Mouse (Mus musculus): ENCODE results near the gene Cdk5rap1. TPM values are rescaled to one million over a fixed set of nuclear protein-coding genes. Genes with fewer than 3 reads are reported as not detected.
A peak's percentile ranks its signal among the peaks of the same experiment; 100 is the strongest.

Gene Cdk5rap1
- polyA plus RNA-seq, 1 experiment from 2014 or later, result 15.1 TPM

DNA sequence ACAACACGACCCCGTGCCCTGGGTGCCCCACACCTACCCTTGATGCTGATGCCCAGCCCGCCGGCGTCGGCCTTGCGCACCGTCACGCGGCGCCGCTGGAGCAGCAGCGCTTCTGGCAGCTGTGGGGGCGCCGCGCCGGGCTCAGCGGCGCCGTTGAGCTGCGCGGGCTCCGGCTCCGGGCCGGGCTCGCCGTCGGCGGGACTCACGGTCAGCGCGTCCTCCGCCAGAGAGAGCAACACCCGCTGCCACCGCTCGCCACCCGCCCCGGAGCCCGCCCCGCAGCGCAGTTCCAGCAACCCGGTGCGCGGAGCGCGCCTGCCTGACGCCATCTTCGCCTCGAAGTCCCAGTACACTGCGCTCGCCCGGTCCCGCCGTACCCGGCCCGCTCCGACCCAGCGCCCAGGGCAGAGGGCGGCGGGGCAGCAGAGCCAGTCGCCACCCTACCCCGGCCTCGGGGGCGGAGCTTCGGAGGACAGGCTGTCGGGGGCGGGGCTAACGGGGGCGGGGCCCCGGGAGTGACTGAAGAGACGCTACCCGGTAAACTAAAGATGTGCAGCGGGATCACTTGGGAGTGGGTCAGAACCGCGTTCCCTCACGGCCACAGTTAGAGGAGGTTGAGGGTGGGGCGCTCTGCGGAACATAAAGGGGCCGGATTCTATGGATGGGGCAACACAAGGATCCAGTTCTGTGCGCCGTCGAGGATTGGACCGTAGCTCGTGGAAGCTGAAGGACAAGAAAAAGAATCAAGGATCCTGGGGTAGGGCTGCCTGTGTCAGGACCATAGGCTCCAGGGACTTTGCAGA lies 35.0 kb upstream of the Cdk5rap1 start, which contains the start of gene Snta1:
Gene Snta1 (minus strand): TSS at position 457 of the 803 bp plus-strand sequence.
- Histone ChIP-seq H3K27ac (ENCODE audit: low read depth, low read length) (no peak within 1 kb of the TSS), H3K27me3 (ENCODE audit: control insufficient read depth, insufficient read depth, low read length) (peaks cover 4% of the 10 kb centered on the region; the same call in 1 of the 2 replicates), H3K9me3 (ENCODE audit: control insufficient read depth, low read length) (no peaks in the 10 kb centered on the region), H3K36me3 (ENCODE audit: control insufficient read depth, insufficient read depth, low read length) (no peaks in the 10 kb centered on the region), H3K9ac (ENCODE audit: low read length) (peak within 1 kb of the TSS; percentile 73), H3K4me1 (ENCODE audit: control insufficient read depth, insufficient read depth, low read length) (peaks cover 7% of the 10 kb centered on the region; the same call in 1 of the 2 replicates), H3K4me3 (ENCODE audit: low read depth, low read length) (peak within 1 kb of the TSS; percentile 68), H3K4me2 (peak within 1 kb of the TSS; percentile 90)
- ATAC-seq (ENCODE audit: low FRiP score) (peak; percentile 93), DNase-seq (ENCODE audit: low spot score, missing footprints) (peak; percentile 98)
- 2% methylated on average over 84 of the region's 84 CpGs for WGBS

DNA sequence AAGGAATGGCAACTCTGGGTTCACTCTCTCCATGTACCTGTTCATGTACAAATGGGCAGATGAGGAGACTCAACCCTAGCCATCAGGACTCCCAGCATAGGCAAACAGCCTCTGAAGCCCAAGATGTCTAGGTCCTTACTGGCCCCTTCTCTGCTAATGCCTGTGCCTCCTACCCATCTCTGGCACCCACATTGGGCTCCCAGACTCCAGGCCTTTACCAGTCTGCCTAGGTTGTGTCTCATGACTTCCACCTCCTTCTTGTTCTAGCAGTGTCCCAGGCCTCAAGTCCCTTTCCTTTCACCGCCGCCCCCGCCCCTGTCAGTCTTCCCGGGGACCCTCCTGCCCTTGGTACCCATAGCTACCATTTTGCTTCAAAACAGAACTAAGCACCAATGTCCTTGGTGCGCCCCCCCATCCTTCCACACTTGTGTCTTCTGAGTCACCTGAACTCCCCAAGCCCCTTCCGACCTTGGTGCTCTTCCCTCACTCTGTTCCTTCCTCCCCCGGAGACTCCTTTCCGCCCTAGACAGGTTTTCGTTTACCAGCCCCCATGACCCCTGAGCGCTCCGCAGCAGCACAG lies 34.3 kb upstream of the Cdk5rap1 start:
- peak overlapping the region; percentile 90 for H3K4me2 ChIP-seq
- H3K4me1 ChIP-seq (ENCODE audit: control insufficient read depth, insufficient read depth, low read length), result peaks cover 7% of the 10 kb centered on the region; the same call in 1 of the 2 replicates
- DNase-seq (ENCODE audit: low spot score, missing footprints) (peak; percentile 85), ATAC-seq (ENCODE audit: low FRiP score) (peak; percentile 10; the same call in 1 of the 2 replicates)
- H3K36me3 ChIP-seq (ENCODE audit: control insufficient read depth, insufficient read depth, low read length), result no peaks in the 10 kb centered on the region
- H3K9me3 ChIP-seq (ENCODE audit: control insufficient read depth, low read length), result no peaks in the 10 kb centered on the region
- peak overlapping the region; percentile 68 for H3K4me3 ChIP-seq (ENCODE audit: low read depth, low read length)
- WGBS, result 24% methylated on average over 11 of the region's 11 CpGs
- peaks cover 4% of the 10 kb centered on the region; the same call in 1 of the 2 replicates for H3K27me3 ChIP-seq (ENCODE audit: control insufficient read depth, insufficient read depth, low read length)
- H3K9ac ChIP-seq (ENCODE audit: low read length), result peak overlapping the region; percentile 73
- H3K27ac ChIP-seq (ENCODE audit: low read depth, low read length), result no peak overlapping the region

DNA sequence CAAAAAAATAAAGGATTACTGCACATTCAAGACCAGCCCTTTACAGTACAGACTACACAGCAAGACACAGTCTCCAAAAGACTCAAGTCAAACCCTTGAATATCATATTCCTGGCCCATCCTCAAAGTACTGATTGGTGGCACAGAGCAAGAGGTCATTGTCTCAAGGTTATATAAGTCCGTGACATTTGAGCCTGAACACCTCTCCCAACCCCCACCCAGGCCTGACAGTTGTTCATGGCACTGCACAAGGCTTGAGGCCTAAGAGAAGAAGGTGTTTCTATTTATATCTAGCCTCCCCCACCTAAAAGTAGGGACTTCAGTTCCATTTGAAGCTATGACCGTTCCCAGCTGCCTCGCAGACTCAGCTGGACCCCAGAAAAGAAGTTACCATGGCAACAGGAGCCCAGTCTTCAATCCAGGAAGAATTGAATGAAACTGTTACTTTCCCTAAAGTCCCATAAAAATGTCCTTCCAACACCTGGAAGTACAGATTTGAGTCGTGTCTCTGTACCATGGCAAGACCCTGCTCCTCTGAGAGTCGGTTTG lies 32.7 kb upstream of the Cdk5rap1 start:
- Histone ChIP-seq H3K27me3 (ENCODE audit: control insufficient read depth, insufficient read depth, low read length) (peaks cover 4% of the 10 kb centered on the region; the same call in 1 of the 2 replicates), H3K27ac (ENCODE audit: low read depth, low read length) (no peak overlapping the region), H3K36me3 (ENCODE audit: control insufficient read depth, insufficient read depth, low read length) (no peaks in the 10 kb centered on the region), H3K4me1 (ENCODE audit: control insufficient read depth, insufficient read depth, low read length) (peaks cover 7% of the 10 kb centered on the region; the same call in 1 of the 2 replicates), H3K4me2 (no peak overlapping the region), H3K4me3 (ENCODE audit: low read depth, low read length) (no peak overlapping the region), H3K9ac (ENCODE audit: low read length) (no peak overlapping the region), H3K9me3 (ENCODE audit: control insufficient read depth, low read length) (no peaks in the 10 kb centered on the region)
- no peak for DNase-seq (ENCODE audit: low spot score, missing footprints)
- WGBS, result 50% methylated on average over 5 of the region's 5 CpGs
- ATAC-seq (ENCODE audit: low FRiP score), result no peak

DNA sequence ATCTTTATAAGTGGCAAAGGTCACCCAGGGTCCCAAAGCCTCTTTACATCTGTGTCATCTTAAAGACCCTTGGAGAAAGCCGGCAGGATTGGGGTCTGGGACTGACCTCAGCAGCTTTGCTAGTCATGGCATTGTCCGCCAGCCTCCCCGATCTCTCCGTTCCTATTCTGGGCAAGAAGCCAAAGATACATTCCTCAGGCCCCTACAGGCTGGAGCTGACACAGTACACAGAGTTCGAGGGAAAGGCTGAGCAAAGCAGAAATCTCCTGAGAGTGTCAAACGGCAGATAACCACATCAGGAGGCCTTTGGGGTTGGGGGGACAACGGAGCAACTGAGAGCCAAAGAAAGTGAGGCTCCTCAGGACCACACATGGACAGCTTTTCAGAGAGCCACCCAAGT lies 30.0 kb upstream of the Cdk5rap1 start:
- Histone ChIP-seq H3K27me3 (ENCODE audit: control insufficient read depth, insufficient read depth, low read length) (peaks cover 4% of the 10 kb centered on the region; the same call in 1 of the 2 replicates), H3K36me3 (ENCODE audit: control insufficient read depth, insufficient read depth, low read length) (no peaks in the 10 kb centered on the region), H3K27ac (ENCODE audit: low read depth, low read length) (no peak overlapping the region), H3K9ac (ENCODE audit: low read length) (no peak overlapping the region), H3K4me1 (ENCODE audit: control insufficient read depth, insufficient read depth, low read length) (peaks cover 7% of the 10 kb centered on the region; the same call in 1 of the 2 replicates), H3K9me3 (ENCODE audit: control insufficient read depth, low read length) (no peaks in the 10 kb centered on the region), H3K4me2 (no peak overlapping the region), H3K4me3 (ENCODE audit: low read depth, low read length) (no peak overlapping the region)
- 51% methylated on average over 7 of the region's 7 CpGs for WGBS
- ATAC-seq (ENCODE audit: low FRiP score), result no peak
- no peak for DNase-seq (ENCODE audit: low spot score, missing footprints)

GRCm38 (mm10) chr2:154401976-154402375 lies 29.2 kb upstream of the Cdk5rap1 start:
- H3K9me3 ChIP-seq (ENCODE audit: control insufficient read depth, low read length), result no peaks in the 10 kb centered on the region
- DNase-seq (ENCODE audit: low spot score, missing footprints), result no peak
- no peak for ATAC-seq (ENCODE audit: low FRiP score)
- H3K27me3 ChIP-seq (ENCODE audit: control insufficient read depth, insufficient read depth, low read length), result no peaks in the 10 kb centered on the region; the same call in 1 of the 2 replicates
- 0 out of 2 replicates have a peak, but pooled peaks cover 4% of the 10 kb centered on the region for H3K4me1 ChIP-seq (ENCODE audit: control insufficient read depth, insufficient read depth, low read length)
- H3K9ac ChIP-seq (ENCODE audit: low read length), result no peak overlapping the region
- H3K27ac ChIP-seq (ENCODE audit: low read depth, low read length), result no peak overlapping the region
- H3K36me3 ChIP-seq (ENCODE audit: control insufficient read depth, insufficient read depth, low read length), result no peaks in the 10 kb centered on the region
- WGBS, result 58% methylated on average over 1 of the region's 1 CpGs
- no peak overlapping the region for H3K4me2 ChIP-seq
- no peak overlapping the region for H3K4me3 ChIP-seq (ENCODE audit: low read depth, low read length)

DNA sequence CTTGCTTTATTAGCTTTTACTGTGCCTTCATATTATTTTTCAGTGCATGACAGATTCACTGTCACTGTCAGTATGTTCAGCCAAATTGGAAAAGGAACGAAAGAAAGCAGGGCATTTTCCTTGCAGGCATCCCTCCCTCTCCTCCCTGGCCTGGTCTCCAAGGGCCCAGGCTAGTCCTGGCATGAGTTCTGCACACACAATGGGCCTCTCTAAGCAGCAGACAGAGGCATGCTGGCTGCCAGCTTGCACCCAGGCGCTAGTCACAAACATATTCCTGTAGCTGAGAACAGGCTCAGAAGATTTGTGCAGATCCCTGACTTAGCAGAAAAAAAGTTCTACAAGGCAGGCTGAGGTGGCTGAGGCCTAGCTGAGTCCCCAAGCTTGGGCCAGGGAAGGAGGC lies 26.5 kb upstream of the Cdk5rap1 start:
- no peaks in the 10 kb centered on the region for H3K36me3 ChIP-seq (ENCODE audit: control insufficient read depth, insufficient read depth, low read length)
- DNase-seq (ENCODE audit: low spot score, missing footprints) (no peak), ATAC-seq (ENCODE audit: low FRiP score) (no peak)
- no peak overlapping the region for H3K27ac ChIP-seq (ENCODE audit: low read depth, low read length)
- no peak overlapping the region for H3K4me3 ChIP-seq (ENCODE audit: low read depth, low read length)
- H3K9me3 ChIP-seq (ENCODE audit: control insufficient read depth, low read length), result no peaks in the 10 kb centered on the region
- H3K9ac ChIP-seq (ENCODE audit: low read length), result no peak overlapping the region
- WGBS, result 82% methylated on average over 2 of the region's 2 CpGs
- no peaks in the 10 kb centered on the region for H3K4me1 ChIP-seq (ENCODE audit: control insufficient read depth, insufficient read depth, low read length)
- H3K4me2 ChIP-seq, result no peak overlapping the region
- H3K27me3 ChIP-seq (ENCODE audit: control insufficient read depth, insufficient read depth, low read length), result no peaks in the 10 kb centered on the region

DNA sequence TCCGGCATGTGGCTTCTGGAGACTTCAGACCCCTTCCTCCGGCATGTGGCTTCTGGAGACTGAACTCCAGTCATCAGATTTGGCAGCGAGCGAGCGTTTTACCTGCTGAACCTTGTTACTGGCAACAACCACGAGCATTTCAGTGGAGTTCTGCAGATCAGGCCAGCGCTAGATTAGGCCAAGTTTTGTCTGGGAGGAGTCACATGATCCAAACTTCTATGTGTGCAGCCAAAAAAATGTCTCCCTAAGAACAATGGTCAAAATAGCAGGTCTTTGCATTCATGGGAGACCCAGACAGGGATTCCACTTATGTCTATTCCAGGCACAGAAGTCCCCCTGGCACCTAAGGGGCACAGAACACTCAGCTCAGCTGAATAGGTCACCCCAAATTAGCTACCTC lies 25.5 kb upstream of the Cdk5rap1 start:
- DNase-seq (ENCODE audit: low spot score, missing footprints), result no peak
- Histone ChIP-seq H3K36me3 (ENCODE audit: control insufficient read depth, insufficient read depth, low read length) (no peaks in the 10 kb centered on the region), H3K27me3 (ENCODE audit: control insufficient read depth, insufficient read depth, low read length) (no peaks in the 10 kb centered on the region), H3K4me2 (no peak overlapping the region), H3K4me3 (ENCODE audit: low read depth, low read length) (no peak overlapping the region), H3K9ac (ENCODE audit: low read length) (no peak overlapping the region), H3K27ac (ENCODE audit: low read depth, low read length) (no peak overlapping the region), H3K9me3 (ENCODE audit: control insufficient read depth, low read length) (no peaks in the 10 kb centered on the region), H3K4me1 (ENCODE audit: control insufficient read depth, insufficient read depth, low read length) (no peaks in the 10 kb centered on the region)
- ATAC-seq (ENCODE audit: low FRiP score), result no peak
- 89% methylated on average over 7 of the region's 7 CpGs for WGBS

DNA sequence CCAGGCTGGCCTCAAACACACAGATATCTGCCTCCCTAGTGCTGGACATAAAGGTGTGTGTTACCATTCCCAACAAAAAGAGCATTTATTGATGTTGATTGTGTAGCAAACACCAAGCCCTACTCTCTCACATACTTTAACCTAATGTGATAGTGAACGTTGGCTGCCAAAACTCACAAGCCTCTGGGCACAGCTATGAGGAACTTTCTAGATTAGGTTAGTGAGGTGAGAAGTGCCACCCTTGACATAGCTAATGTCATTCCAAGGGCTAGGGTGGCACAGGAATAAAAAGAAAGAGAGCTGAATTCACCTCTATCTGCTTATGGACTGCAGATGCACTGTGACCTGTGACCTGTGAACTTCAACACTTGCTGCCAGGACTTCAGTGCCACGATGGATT lies 23.7 kb upstream of the Cdk5rap1 start:
- 86% methylated on average over 2 of the region's 2 CpGs for WGBS
- H3K4me3 ChIP-seq (ENCODE audit: low read depth, low read length), result no peak overlapping the region
- no peak overlapping the region for H3K4me2 ChIP-seq
- H3K36me3 ChIP-seq (ENCODE audit: control insufficient read depth, insufficient read depth, low read length), result no peaks in the 10 kb centered on the region
- no peaks in the 10 kb centered on the region for H3K27me3 ChIP-seq (ENCODE audit: control insufficient read depth, insufficient read depth, low read length)
- no peaks in the 10 kb centered on the region for H3K9me3 ChIP-seq (ENCODE audit: control insufficient read depth, low read length)
- DNase-seq (ENCODE audit: low spot score, missing footprints) (no peak), ATAC-seq (ENCODE audit: low FRiP score) (no peak)
- H3K4me1 ChIP-seq (ENCODE audit: control insufficient read depth, insufficient read depth, low read length), result no peaks in the 10 kb centered on the region
- no peak overlapping the region for H3K9ac ChIP-seq (ENCODE audit: low read length)
- no peak overlapping the region for H3K27ac ChIP-seq (ENCODE audit: low read depth, low read length)

DNA sequence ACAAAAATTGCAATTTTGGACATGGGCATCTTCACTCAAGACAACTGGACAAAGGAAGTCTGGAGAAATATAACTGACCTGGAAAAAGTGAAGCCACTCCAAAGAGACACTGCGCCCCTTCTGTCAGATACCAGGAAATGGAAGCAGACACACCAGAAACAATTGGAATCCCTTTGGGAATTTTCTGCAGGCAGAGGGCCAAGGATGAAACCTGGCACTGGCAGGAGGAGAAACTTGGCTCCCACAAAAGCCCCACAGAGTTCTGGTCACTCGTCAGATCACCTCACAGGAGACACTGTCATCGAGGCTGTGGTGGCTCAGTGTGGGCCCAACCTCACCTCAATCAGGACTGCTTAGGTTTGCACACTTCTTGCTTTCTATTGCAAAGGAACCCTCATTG lies 21.8 kb upstream of the Cdk5rap1 start:
- Histone ChIP-seq H3K4me1 (ENCODE audit: control insufficient read depth, insufficient read depth, low read length) (no peaks in the 10 kb centered on the region), H3K36me3 (ENCODE audit: control insufficient read depth, insufficient read depth, low read length) (no peaks in the 10 kb centered on the region), H3K27me3 (ENCODE audit: control insufficient read depth, insufficient read depth, low read length) (no peaks in the 10 kb centered on the region), H3K4me3 (ENCODE audit: low read depth, low read length) (no peak overlapping the region), H3K9me3 (ENCODE audit: control insufficient read depth, low read length) (no peaks in the 10 kb centered on the region), H3K27ac (ENCODE audit: low read depth, low read length) (no peak overlapping the region), H3K9ac (ENCODE audit: low read length) (no peak overlapping the region), H3K4me2 (no peak overlapping the region)
- 91% methylated on average over 3 of the region's 3 CpGs for WGBS
- ATAC-seq (ENCODE audit: low FRiP score) (no peak), DNase-seq (ENCODE audit: low spot score, missing footprints) (no peak)

Data from midbrain, embryonic 11.5 days (tissue).